Mouse (Mus musculus) embryonic fibroblast, embryonic 13.5 days (primary cell): Measurements from ENCODE around the gene Ddah1.

Source experiments
- CTCF ChIP-seq: IDR thresholded peaks from 2 replicates; pipeline ENCODE4 v1.5.1; 2011; ENCODE audit warnings: mild to moderate bottlenecking, control low read depth, low read length, moderate library complexity, borderline replicate concordance; ENCODE audit not compliant: insufficient read depth
- POLR2A ChIP-seq: IDR thresholded peaks from 2 replicates; pipeline ENCODE4 v1.6.1; 2011; ENCODE audit warnings: low read depth, mild to moderate bottlenecking, control low read depth, low read length, moderate library complexity

DNA sequence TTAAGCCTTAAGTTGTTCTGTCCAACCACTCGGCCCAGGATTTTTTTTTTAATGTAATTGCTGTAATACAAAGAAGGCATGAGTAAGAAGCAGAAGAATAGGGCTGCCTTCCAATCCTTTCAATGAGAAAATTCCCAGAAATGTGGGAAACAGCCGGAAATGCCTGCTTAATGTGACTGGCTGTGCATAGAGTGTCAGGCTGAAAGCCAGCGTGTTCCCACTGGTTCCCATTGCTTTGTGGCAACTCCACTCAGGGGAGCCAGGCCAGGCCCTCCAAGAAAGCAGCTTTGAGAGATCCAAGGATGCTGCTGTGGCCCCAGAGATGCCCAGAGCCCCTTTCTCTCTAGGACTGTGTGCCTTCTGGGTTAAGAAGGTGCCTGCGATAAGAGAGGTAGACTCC is 126.9 kb downstream of the Ddah1 start:
- no peak for TF ChIP-seq CTCF
- TF ChIP-seq POLR2A: no peak
